Mouse (Mus musculus) midbrain, embryonic 11.5 days (tissue): Measurements from ENCODE around the gene Hsd17b2. TPM values are rescaled to one million over a fixed set of nuclear protein-coding genes. Genes with fewer than 3 reads are reported as not detected.

Source experiments
- ATAC-seq: fragments of 200-750 bp; cut with Nextera tagmentation; 2 replicates; pipeline ENCODE4 v1.8.0; 2017; ENCODE audit warnings: moderate TSS enrichment, moderate library complexity; ENCODE audit not compliant: low FRiP score
- DNase-seq: peaks from one replicate; pipeline ENCODE4 v3.0.0; 2015; ENCODE audit warnings: low spot score; ENCODE audit errors: missing footprints
- H3K27ac ChIP-seq: fragments of 300-500 bp; sonication (generic); 2 replicates; pipeline ENCODE4 v1.5.1; 2014; ENCODE audit warnings: low read depth, low read length
- H3K27me3 ChIP-seq: fragments of 300-500 bp; sonication (generic); 2 replicates; pipeline ENCODE4 v1.6.1; 2014; ENCODE audit warnings: mild to moderate bottlenecking, low read length, moderate library complexity, mixed read lengths; ENCODE audit not compliant: control insufficient read depth, insufficient read depth
- H3K36me3 ChIP-seq: fragments of 300-500 bp; sonication (generic); 2 replicates; pipeline ENCODE4 v1.6.1; 2014; ENCODE audit warnings: mild to moderate bottlenecking, low read length, moderate library complexity, mixed read lengths; ENCODE audit not compliant: control insufficient read depth, insufficient read depth
- H3K4me1 ChIP-seq: fragments of 300-500 bp; sonication (generic); 2 replicates; pipeline ENCODE4 v1.6.1; 2014; ENCODE audit warnings: low read length; ENCODE audit not compliant: control insufficient read depth, insufficient read depth
- H3K4me2 ChIP-seq: fragments of 300-500 bp; sonication (generic); 2 replicates; pipeline ENCODE4 v1.6.1; 2014; ENCODE audit warnings: mild to moderate bottlenecking, moderate library complexity
- H3K4me3 ChIP-seq: fragments of 300-500 bp; sonication (generic); 2 replicates; pipeline ENCODE4 v1.5.1; 2014; ENCODE audit warnings: low read depth, low read length
- H3K9ac ChIP-seq: fragments of 300-500 bp; sonication (generic); 2 replicates; pipeline ENCODE4 v1.6.1; 2014; ENCODE audit warnings: low read length
- H3K9me3 ChIP-seq: fragments of 300-500 bp; sonication (generic); 2 replicates; pipeline ENCODE4 v1.6.1; 2016; ENCODE audit warnings: low read length; ENCODE audit not compliant: control insufficient read depth
- WGBS: fragments of 180-500 bp; shearing (Covaris S2); extraction: QIAGEN DNeasy Blood & Tissue Kit; methylation state at CpG from one replicate; pipeline ENCODE4 v1.1.7; 2014; 5-methylcytosine and 5-hydroxymethylcytosine counted together
- polyA plus RNA-seq: library from polyadenylated mRNA; unstranded; fragments of >200 nt; fragmentation: Nextera tagmentation; extraction: Ambion mirVana; gene quantifications from 2 replicates; pipeline ENCODE4 v1.2.1, GENCODE M21; 2014

Gene Hsd17b2
- polyA plus RNA-seq, 1 experiment from 2014 or later: not detected

GRCm38 (mm10) chr8:117676460-117676859, 25.2 kb upstream of the Hsd17b2 start:
- H3K27ac ChIP-seq: no peak overlapping the region
- ATAC-seq (no peak), DNase-seq (no peak)
- no peaks in the 10 kb centered on the region for H3K27me3 ChIP-seq
- no peak overlapping the region for H3K9ac ChIP-seq
- H3K9me3 ChIP-seq: no peaks in the 10 kb centered on the region
- no peaks in the 10 kb centered on the region for H3K36me3 ChIP-seq
- no peak overlapping the region for H3K4me3 ChIP-seq
- WGBS: 80% methylated on average over 9 of the region's 9 CpGs
- H3K4me2 ChIP-seq: no peak overlapping the region
- H3K4me1 ChIP-seq: peaks cover 2% of the 10 kb centered on the region; the same call in 1 of the 2 replicates

- 91% methylated on average over 8 of the region's 8 CpGs for WGBS
Observed at GRCm38 (mm10) chr8:117677011-117677410, 24.7 kb upstream of the Hsd17b2 start.

GRCm38 (mm10) chr8:117678650-117679049, 23.1 kb upstream of the Hsd17b2 start:
- Histone ChIP-seq H3K36me3 (no peaks in the 10 kb centered on the region), H3K9ac (no peak overlapping the region), H3K27me3 (no peaks in the 10 kb centered on the region), H3K27ac (no peak overlapping the region), H3K4me1 (no peaks in the 10 kb centered on the region), H3K9me3 (no peaks in the 10 kb centered on the region), H3K4me2 (no peak overlapping the region), H3K4me3 (no peak overlapping the region)
- no peak for DNase-seq
- WGBS: 86% methylated on average over 4 of the region's 4 CpGs
- no peak for ATAC-seq

More at GRCm38 (mm10) chr8:117677011-117677410, 24.7 kb upstream of the Hsd17b2 start:
- Histone ChIP-seq H3K4me1 (peaks cover 2% of the 10 kb centered on the region; the same call in 1 of the 2 replicates), H3K27me3 (no peaks in the 10 kb centered on the region), H3K36me3 (no peaks in the 10 kb centered on the region), H3K9me3 (no peaks in the 10 kb centered on the region), H3K4me3 (no peak overlapping the region), H3K27ac (no peak overlapping the region), H3K4me2 (no peak overlapping the region), H3K9ac (no peak overlapping the region)
- ATAC-seq: no peak
- no peak for DNase-seq

GRCm38 (mm10) chr8:117683925-117684472, 17.7 kb upstream of the Hsd17b2 start:
- Histone ChIP-seq H3K9me3 (no peaks in the 10 kb centered on the region), H3K4me2 (no peak overlapping the region), H3K27ac (no peak overlapping the region), H3K27me3 (no peaks in the 10 kb centered on the region), H3K9ac (no peak overlapping the region), H3K4me3 (no peak overlapping the region), H3K36me3 (no peaks in the 10 kb centered on the region), H3K4me1 (no peaks in the 10 kb centered on the region)
- ATAC-seq (no peak), DNase-seq (no peak)
- WGBS: 87% methylated on average over 10 of the region's 10 CpGs

GRCm38 (mm10) chr8:117684504-117684903, 17.2 kb upstream of the Hsd17b2 start:
- Histone ChIP-seq H3K27ac (no peak overlapping the region), H3K27me3 (no peaks in the 10 kb centered on the region), H3K4me1 (no peaks in the 10 kb centered on the region), H3K9me3 (no peaks in the 10 kb centered on the region), H3K9ac (no peak overlapping the region), H3K4me2 (no peak overlapping the region), H3K36me3 (no peaks in the 10 kb centered on the region), H3K4me3 (no peak overlapping the region)
- DNase-seq (no peak), ATAC-seq (no peak)
- WGBS: 88% methylated on average over 11 of the region's 11 CpGs

- Histone ChIP-seq H3K9me3 (no peaks in the 10 kb centered on the region), H3K4me1 (no peaks in the 10 kb centered on the region), H3K27me3 (no peaks in the 10 kb centered on the region), H3K27ac (no peak overlapping the region), H3K9ac (no peak overlapping the region), H3K4me3 (no peak overlapping the region), H3K4me2 (no peak overlapping the region), H3K36me3 (no peaks in the 10 kb centered on the region)
- no peak for ATAC-seq
- WGBS: 89% methylated on average over 7 of the region's 7 CpGs
- no peak for DNase-seq
Observed at GRCm38 (mm10) chr8:117687890-117688289, 13.8 kb upstream of the Hsd17b2 start.

- H3K4me1 ChIP-seq: no peaks in the 10 kb centered on the region
- H3K4me2 ChIP-seq: no peak overlapping the region
- H3K4me3 ChIP-seq: no peak overlapping the region
- no peaks in the 10 kb centered on the region for H3K36me3 ChIP-seq
- ATAC-seq (no peak), DNase-seq (no peak)
- no peak overlapping the region for H3K27ac ChIP-seq
- no peak overlapping the region for H3K9ac ChIP-seq
- no peaks in the 10 kb centered on the region for H3K27me3 ChIP-seq
- 87% methylated on average over 4 of the region's 4 CpGs for WGBS
- H3K9me3 ChIP-seq: no peaks in the 10 kb centered on the region
Observed at GRCm38 (mm10) chr8:117692131-117692530, 9.6 kb upstream of the Hsd17b2 start.

GRCm38 (mm10) chr8:117695636-117696035, 6.1 kb upstream of the Hsd17b2 start:
- no peaks in the 10 kb centered on the region for H3K9me3 ChIP-seq
- no peaks in the 10 kb centered on the region for H3K36me3 ChIP-seq
- no peak overlapping the region for H3K9ac ChIP-seq
- ATAC-seq (no peak), DNase-seq (no peak)
- 80% methylated on average over 1 of the region's 1 CpGs for WGBS
- no peak overlapping the region for H3K27ac ChIP-seq
- H3K4me1 ChIP-seq: no peaks in the 10 kb centered on the region
- H3K4me3 ChIP-seq: no peak overlapping the region
- H3K4me2 ChIP-seq: no peak overlapping the region
- no peaks in the 10 kb centered on the region for H3K27me3 ChIP-seq

GRCm38 (mm10) chr8:117697248-117697647, 4.5 kb upstream of the Hsd17b2 start:
- Histone ChIP-seq H3K9me3 (no peaks in the 10 kb centered on the region), H3K27me3 (no peaks in the 10 kb centered on the region), H3K4me2 (no peak overlapping the region), H3K9ac (no peak overlapping the region), H3K4me3 (no peak overlapping the region), H3K36me3 (no peaks in the 10 kb centered on the region), H3K27ac (no peak overlapping the region), H3K4me1 (no peaks in the 10 kb centered on the region)
- DNase-seq (no peak), ATAC-seq (no peak)
- WGBS: 50% methylated on average over 5 of the region's 5 CpGs
